Mouse (Mus musculus) splenic B cell, adult 2 months (primary cell): ENCODE data around the gene Ucn.

Source experiments
- DNase-seq: peaks from one replicate; pipeline ENCODE4 v3.0.0-alpha.2; 2011; ENCODE audit warnings: low read depth, low spot score
- H3K27me3 ChIP-seq: 2 replicates; pipeline ENCODE4 v1.6.1; 2012; ENCODE audit warnings: mild to moderate bottlenecking, low read length, moderate library complexity, mixed read lengths; ENCODE audit not compliant: control insufficient read depth, poor library complexity, insufficient read depth, severe bottlenecking
- H3K36me3 ChIP-seq: 2 replicates; pipeline ENCODE4 v1.6.1; 2012; ENCODE audit warnings: mild to moderate bottlenecking, low read length, moderate library complexity, mixed read lengths; ENCODE audit not compliant: control insufficient read depth, poor library complexity, insufficient read depth, severe bottlenecking

Gene Ucn

DNA sequence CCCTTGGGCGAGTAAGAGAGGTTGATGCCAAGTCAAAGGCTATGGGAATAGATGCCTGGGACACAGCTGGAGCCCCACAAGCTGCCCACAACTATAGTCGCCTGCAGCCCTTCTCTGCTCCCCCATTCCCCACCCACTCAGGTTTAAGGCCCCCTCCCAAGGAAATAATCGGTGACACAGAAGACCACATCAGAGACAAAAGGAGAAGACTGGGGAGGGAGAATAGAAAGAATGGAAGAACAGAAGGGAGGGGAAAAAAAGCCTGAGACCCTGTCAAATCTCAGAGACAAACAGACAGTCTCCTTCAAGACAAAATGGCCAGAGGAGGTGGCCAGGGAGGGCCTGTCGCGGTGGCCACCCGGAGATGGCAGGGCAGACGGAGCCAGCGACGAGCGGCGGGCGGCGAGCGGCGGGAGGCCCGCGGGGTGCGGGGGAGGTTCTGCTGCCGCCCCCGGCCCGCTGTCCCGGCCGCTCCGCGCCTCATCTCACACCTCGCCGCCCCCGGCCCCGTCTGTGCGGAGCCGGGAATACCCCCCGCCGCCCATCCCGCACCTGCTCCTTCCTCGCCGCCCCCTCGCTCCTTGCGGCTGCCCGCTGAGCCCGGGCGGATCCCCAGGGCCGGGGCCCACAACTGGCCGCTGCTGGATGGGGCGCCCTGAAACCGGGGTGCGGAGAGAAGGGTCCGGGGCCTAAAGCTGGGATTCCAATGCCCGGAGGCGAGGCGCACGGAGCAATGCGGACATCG, 46.2 kb downstream of the Ucn start:
- no peaks in the 10 kb centered on the region; the same call in 1 of the 2 replicates for H3K27me3 ChIP-seq
- DNase-seq = no peak
- H3K36me3 ChIP-seq = no peaks in the 10 kb centered on the region
